Mouse (Mus musculus): ENCODE results near the gene Asf1a. TPM values are rescaled to one million over a fixed set of nuclear protein-coding genes. Genes with fewer than 3 reads are reported as not detected.
A peak's percentile ranks its signal among the peaks of the same experiment; 100 is the strongest.
"Not testable (repeated sequence)": the region's sequence is repeated elsewhere in the genome, so short reads cannot be mapped to it uniquely, and the experiment has no call there.

The Asf1a gene
- polyA plus RNA-seq, 1 experiment, result 42.6 TPM

DNA sequence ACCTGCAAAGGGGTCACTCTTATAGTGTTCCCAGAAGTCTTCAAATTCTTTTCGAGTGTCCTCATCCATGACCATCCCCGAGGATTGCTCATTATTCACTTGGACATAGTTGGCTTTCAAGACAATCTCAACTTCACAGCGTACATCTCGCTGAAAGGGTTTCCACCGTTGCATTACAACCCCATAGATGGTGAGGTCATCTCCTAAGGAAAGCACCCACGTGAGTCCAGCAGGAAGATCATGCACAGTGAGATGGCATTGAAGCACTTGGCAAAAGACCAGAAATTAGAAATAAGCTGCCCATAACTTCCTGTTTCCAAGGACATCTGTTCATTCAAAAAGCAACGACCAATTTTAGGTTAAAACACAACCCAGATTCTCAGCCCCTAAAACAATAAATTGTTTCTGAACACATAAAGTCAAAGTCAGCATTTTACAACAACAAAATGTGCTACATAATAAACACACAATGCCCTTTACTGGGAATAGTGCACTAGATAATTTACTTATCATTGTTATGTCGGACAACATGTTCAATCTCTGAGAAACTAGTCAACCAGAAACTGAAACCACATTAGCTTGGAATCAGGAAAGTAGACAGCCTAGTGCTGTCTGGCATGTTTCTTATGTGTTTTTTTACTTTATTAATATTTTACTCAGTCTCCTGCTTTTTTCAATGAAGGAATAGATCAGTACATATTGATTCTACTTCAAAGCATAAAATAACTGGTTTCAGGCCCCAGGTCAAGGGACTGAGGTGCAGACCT lies 19.5 kb downstream of the Asf1a start:
- Histone ChIP-seq H3K4me3 (replicated peaks; ENCODE audit: control insufficient read depth, low read depth, low read length) (no peak overlapping the region), H3K4me1 (ENCODE audit: control insufficient read depth, insufficient read depth, low read length) (no peaks in the 10 kb centered on the region), H3K27ac (ENCODE audit: control insufficient read depth, insufficient read depth, low read depth, low read length, poor library complexity) (no peak overlapping the region)
- no peak for TF ChIP-seq CTCF (IDR thresholded peaks at IDR 0.05; ENCODE audit: control insufficient read depth, insufficient read depth, low read length)
- no peak for TF ChIP-seq POLR2A (IDR thresholded peaks at IDR 0.05; ENCODE audit: borderline replicate concordance, control insufficient read depth, low read depth, low read length)
- 37% methylated on average over 8 of the region's 8 CpGs for WGBS

DNA sequence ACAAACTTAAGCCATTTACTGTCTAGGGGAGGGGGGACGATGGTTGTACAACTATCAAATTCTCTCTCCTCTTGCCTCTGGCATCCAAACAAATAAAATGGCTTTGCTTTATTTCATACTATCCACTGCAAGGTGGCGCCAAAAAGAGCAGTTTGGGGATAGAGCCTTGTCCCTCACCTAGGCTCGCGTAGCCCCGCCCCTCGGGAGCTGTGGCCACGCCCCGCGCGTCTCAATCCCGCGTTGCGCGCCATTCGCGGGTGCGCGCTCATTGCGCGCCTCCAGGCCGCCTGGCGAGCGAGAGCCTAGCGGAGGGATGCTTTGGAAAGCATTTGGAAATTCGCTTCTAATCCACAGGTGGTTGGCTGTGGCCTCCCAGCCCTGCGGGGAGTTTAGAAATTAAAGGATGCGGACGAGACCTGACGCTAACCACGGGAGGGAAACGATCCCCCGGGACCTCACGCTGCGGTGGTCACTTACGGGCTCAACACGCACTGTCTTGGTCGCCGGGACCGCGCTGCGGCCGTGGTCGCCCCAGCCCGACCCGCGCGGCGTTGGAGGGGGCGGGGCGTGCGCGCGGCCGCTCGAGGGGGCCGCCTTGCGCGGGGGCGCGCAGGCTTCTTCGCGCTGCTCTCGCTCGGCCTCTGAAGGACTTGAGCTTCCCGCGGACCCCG lies 32.8 kb downstream of the Asf1a start:
- under 1% methylated on average over 67 of the region's 67 CpGs for WGBS
- TF ChIP-seq POLR2A (IDR thresholded peaks at IDR 0.05; ENCODE audit: borderline replicate concordance, control insufficient read depth, low read depth, low read length) (peak; percentile 75; the same call in 1 of the 2 replicates), CTCF (IDR thresholded peaks at IDR 0.05; ENCODE audit: control insufficient read depth, insufficient read depth, low read length) (peak; percentile 20; the same call in 1 of the 2 replicates)
- Histone ChIP-seq H3K27ac (ENCODE audit: control insufficient read depth, insufficient read depth, low read depth, low read length, poor library complexity) (peak overlapping the region; percentile 94), H3K4me1 (ENCODE audit: control insufficient read depth, insufficient read depth, low read length) (no peaks in the 10 kb centered on the region), H3K4me3 (replicated peaks; ENCODE audit: control insufficient read depth, low read depth, low read length) (peak overlapping the region; percentile 82)

DNA sequence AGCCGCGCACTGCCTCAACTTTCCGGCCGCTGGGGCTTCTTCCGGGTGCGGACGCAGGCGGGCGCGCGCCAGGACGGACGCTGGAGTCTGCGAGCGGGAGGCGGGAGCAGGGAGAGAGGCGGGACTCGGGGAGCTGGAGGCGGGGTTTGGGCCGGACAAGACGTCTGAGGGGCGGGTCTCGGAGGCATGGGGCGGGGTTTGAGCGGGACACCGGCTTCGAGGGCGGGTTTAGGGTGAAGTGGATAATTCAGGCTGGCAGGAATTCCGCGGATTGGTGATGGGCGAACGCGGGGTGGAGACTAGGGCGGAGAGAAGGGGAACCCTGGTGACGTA lies 33.3 kb downstream of the Asf1a start:
- WGBS, result under 1% methylated on average over 35 of the region's 35 CpGs

DNA sequence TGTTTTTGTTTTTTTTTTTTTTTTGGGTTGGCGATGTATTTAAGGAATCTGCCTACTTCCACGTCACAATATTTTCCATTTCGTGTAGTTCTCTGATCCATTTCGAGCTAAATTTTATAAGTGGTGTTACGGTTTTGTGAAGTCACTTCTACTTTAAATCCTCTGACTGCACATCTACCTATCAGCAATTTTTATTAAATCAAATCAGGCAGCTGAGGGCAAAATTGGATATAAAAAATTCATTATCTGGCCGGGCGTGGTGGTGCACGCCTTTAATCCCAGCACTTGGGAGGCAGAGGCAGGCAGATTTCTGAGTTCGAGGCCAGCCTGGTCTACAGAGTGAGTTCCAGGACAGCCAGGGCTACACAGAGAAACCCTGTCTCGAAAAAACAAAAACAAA lies 33.8 kb downstream of the Asf1a start, which contains the start of gene Mcm9:
Gene Mcm9 (minus strand): TSS at position 101 of the 400 bp plus-strand sequence.
- WGBS, result 47% methylated on average over 10 of the region's 10 CpGs
- H3K4me3 ChIP-seq (replicated peaks; ENCODE audit: control insufficient read depth, low read depth, low read length), result peak within 1 kb of the TSS; percentile 82
- not testable (repeated sequence) for H3K4me1 ChIP-seq (ENCODE audit: control insufficient read depth, insufficient read depth, low read length)
- peak within 1 kb of the TSS; percentile 94 for H3K27ac ChIP-seq (ENCODE audit: control insufficient read depth, insufficient read depth, low read depth, low read length, poor library complexity)

More for the DNA sequence above, 33.3 kb downstream of the Asf1a start:
- Histone ChIP-seq H3K4me1 (ENCODE audit: control insufficient read depth, insufficient read depth, low read length) (no peaks in the 10 kb centered on the region), H3K4me3 (replicated peaks; ENCODE audit: control insufficient read depth, low read depth, low read length) (peak overlapping the region; percentile 82), H3K27ac (ENCODE audit: control insufficient read depth, insufficient read depth, low read depth, low read length, poor library complexity) (peak overlapping the region; percentile 94)
- TF ChIP-seq CTCF (IDR thresholded peaks at IDR 0.05; ENCODE audit: control insufficient read depth, insufficient read depth, low read length) (no peak), POLR2A (IDR thresholded peaks at IDR 0.05; ENCODE audit: borderline replicate concordance, control insufficient read depth, low read depth, low read length) (peak; percentile 52; the same call in 1 of the 2 replicates)

DNA sequence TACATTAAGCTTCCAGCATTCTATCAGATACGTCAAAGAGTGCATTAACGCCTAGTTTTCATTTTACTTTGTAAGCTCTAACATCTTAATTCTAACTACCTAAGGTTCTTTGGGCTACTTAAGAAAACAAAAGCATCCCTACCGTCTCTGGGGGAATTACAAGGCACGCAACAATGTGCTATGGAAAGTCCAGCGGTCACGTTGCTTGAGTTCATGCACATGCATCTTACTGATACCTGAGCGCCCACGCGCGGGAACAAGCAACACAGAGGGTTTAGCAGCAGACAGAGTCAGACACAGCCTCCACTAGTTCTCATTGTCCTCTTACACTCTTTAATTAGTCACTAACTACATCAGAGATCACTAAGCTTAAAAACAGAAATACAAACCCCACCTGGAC lies 37.6 kb downstream of the Asf1a start:
- no peaks in the 10 kb centered on the region for H3K4me1 ChIP-seq (ENCODE audit: control insufficient read depth, insufficient read depth, low read length)
- H3K27ac ChIP-seq (ENCODE audit: control insufficient read depth, insufficient read depth, low read depth, low read length, poor library complexity), result no peak overlapping the region
- WGBS, result 88% methylated on average over 10 of the region's 10 CpGs
- H3K4me3 ChIP-seq (replicated peaks; ENCODE audit: control insufficient read depth, low read depth, low read length), result no peak overlapping the region
- no peak for TF ChIP-seq POLR2A (IDR thresholded peaks at IDR 0.05; ENCODE audit: borderline replicate concordance, control insufficient read depth, low read depth, low read length)
- no peak for TF ChIP-seq CTCF (IDR thresholded peaks at IDR 0.05; ENCODE audit: control insufficient read depth, insufficient read depth, low read length)

DNA sequence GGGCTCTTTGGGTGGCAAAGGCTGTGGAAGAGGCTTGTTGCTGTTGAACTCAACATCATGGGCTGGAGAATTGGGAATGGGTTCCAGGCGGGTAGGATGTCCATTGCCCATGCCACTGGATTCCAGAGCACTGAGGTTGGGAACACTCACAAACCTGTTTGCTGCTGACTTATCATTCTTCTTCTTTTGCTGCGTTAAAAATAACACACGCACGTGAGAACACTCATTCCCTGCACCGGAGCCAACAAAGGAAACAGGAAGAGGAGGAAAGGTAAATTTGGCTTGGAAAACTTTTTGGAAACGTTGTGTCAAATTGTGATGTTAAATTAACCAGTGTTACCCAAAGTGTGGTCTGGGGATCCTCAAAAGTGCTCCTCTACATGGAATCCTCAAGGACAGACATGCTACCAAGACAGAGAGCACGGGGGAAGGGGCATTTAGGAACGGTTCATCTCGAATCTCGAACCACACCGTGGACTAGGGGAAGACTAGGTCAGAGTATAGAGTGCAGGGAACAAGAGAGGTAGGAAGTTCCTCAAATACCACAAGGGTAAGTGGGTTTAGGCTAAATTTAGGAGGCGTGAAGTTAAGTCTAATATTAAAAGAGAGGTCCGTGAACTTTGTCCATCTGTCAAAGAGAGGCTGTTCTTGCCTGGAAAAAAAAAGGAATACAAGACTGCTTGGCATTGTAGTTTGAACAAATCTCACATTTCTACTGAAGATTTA lies 38.9 kb downstream of the Asf1a start:
- TF ChIP-seq POLR2A (IDR thresholded peaks at IDR 0.05; ENCODE audit: borderline replicate concordance, control insufficient read depth, low read depth, low read length) (no peak), CTCF (IDR thresholded peaks at IDR 0.05; ENCODE audit: control insufficient read depth, insufficient read depth, low read length) (no peak)
- WGBS, result 11% methylated on average over 13 of the region's 13 CpGs
- Histone ChIP-seq H3K4me3 (replicated peaks; ENCODE audit: control insufficient read depth, low read depth, low read length) (no peak overlapping the region), H3K4me1 (ENCODE audit: control insufficient read depth, insufficient read depth, low read length) (no peaks in the 10 kb centered on the region), H3K27ac (ENCODE audit: control insufficient read depth, insufficient read depth, low read depth, low read length, poor library complexity) (no peak overlapping the region)

DNA sequence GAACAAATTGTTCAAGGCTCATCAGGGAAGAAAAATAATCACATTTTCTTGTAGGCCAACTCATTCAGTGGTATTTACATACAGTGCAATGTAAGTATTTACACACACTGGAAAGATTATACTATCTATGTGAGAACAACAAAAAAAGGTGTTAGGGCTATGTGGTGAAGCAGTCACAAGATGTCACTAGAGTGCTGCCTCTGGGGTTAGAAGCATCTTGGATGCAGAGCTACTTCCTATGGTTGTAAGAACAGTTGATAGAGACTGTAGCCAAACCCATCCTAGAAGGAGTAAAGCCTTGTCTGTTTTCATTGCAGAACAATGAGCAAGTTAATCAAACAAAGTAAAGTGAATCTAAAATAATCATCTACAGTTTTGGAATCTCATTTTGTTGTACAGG lies 45.0 kb downstream of the Asf1a start:
- no peak for TF ChIP-seq POLR2A (IDR thresholded peaks at IDR 0.05; ENCODE audit: borderline replicate concordance, control insufficient read depth, low read depth, low read length)
- TF ChIP-seq CTCF (IDR thresholded peaks at IDR 0.05; ENCODE audit: control insufficient read depth, insufficient read depth, low read length), result no peak
- no peaks in the 10 kb centered on the region for H3K4me1 ChIP-seq (ENCODE audit: control insufficient read depth, insufficient read depth, low read length)
- no peak overlapping the region for H3K4me3 ChIP-seq (replicated peaks; ENCODE audit: control insufficient read depth, low read depth, low read length)
- no peak overlapping the region for H3K27ac ChIP-seq (ENCODE audit: control insufficient read depth, insufficient read depth, low read depth, low read length, poor library complexity)

DNA sequence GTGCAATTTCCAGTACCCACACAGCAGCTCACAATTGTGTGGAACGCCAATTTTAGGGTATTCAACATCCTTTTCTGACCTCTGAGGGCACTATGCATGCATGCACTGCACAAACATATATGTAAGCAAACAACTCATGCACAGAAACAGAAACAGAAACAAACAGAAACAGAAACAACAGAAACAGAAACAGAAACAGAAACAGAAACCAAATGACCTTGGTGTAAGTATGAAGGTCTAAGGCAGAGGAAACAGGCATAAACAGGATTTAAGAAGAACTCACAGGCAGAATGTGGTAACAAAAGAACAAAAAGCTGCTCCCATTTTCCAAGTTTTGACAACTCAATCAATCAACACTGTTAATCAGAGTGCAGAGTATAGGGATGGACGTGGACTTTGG lies 54.1 kb downstream of the Asf1a start:
- H3K4me3 ChIP-seq (replicated peaks; ENCODE audit: control insufficient read depth, low read depth, low read length), result no peak overlapping the region
- WGBS, result 82% methylated on average over 2 of the region's 2 CpGs
- H3K27ac ChIP-seq (ENCODE audit: control insufficient read depth, insufficient read depth, low read depth, low read length, poor library complexity), result no peak overlapping the region
- H3K4me1 ChIP-seq (ENCODE audit: control insufficient read depth, insufficient read depth, low read length), result no peaks in the 10 kb centered on the region
- no peak for TF ChIP-seq CTCF (IDR thresholded peaks at IDR 0.05; ENCODE audit: control insufficient read depth, insufficient read depth, low read length)
- no peak for TF ChIP-seq POLR2A (IDR thresholded peaks at IDR 0.05; ENCODE audit: borderline replicate concordance, control insufficient read depth, low read depth, low read length)

DNA sequence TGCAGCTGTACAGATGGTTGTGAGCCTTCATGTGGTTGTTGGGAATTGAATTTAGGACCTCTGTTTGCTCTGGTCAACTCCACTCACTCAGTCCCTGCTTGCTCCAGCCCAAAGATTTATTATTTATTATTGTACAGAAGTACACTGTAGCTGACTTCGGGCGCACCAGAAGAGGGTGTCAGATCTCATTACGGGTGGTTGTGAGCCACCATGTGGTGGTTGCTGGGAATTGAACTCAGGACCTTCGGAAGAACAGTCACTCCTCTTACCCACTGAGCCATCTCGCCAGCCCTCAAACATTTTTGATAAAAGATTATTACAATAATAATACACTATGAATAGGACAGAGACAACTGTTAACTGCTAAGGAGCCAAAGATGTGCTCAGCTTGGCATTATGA lies 57.7 kb downstream of the Asf1a start:
- H3K4me3 ChIP-seq (replicated peaks; ENCODE audit: control insufficient read depth, low read depth, low read length); H3K4me1 ChIP-seq (ENCODE audit: control insufficient read depth, insufficient read depth, low read length); H3K27ac ChIP-seq (ENCODE audit: control insufficient read depth, insufficient read depth, low read depth, low read length, poor library complexity): not testable (repeated sequence)
- 64% methylated on average over 5 of the region's 5 CpGs for WGBS

All from bone marrow, adult 2 months (tissue).